Mouse (Mus musculus): ENCODE results near the gene Ppfibp2.

- TF ChIP-seq CTCF (IDR thresholded peaks at IDR 0.05; ENCODE audit: low read depth, low read length) (no peak), POLR2A (IDR thresholded peaks at IDR 0.05; ENCODE audit: extremely low read depth, insufficient read depth, low read length) (no peak)
Observed at GRCm38 (mm10) chr7:107796500-107796899, 201.5 kb downstream of the Ppfibp2 start.
